Mouse (Mus musculus): ENCODE data around the gene Ptch1. TPM values are rescaled to one million over a fixed set of nuclear protein-coding genes. Genes with fewer than 3 reads are reported as not detected.

Ptch1 gene
- polyA plus RNA-seq, 1 experiment = 63.6 TPM

DNA sequence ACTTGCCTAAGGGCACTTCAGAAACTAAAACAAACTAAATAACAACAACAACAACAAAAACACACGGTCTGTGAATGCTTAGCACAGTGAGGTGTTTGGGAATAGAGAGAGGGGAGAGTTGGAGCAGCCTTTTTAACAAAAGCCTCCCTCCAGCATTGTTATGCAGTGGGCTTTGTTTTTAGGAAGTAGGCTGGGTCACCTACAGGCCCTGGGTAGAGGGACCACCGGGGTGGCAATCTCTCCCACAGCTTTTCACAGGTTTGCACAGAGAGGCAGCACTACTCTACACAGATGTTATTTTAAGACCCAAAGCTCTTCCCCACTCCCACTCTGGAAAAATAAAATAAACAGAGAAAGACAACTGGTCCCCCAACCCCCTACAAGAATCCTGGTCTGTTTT lies 44.5 kb downstream of the Ptch1 start:
- 16% methylated on average over 2 of the region's 2 CpGs for WGBS
- no peak overlapping the region for H3K27ac ChIP-seq (ENCODE audit: insufficient read depth, low read length)
- H3K4me1 ChIP-seq (ENCODE audit: control insufficient read depth, insufficient read depth, low read length) = peaks cover 25% of the 10 kb centered on the region
- no peaks in the 10 kb centered on the region for H3K27me3 ChIP-seq (ENCODE audit: control insufficient read depth, insufficient read depth, low read length)
- TF ChIP-seq CTCF (IDR thresholded peaks at IDR 0.05; ENCODE audit: borderline replicate concordance, insufficient read depth, low read depth, low read length) = no peak
- TF ChIP-seq POLR2A (IDR thresholded peaks at IDR 0.05; ENCODE audit: borderline replicate concordance, insufficient read depth, low read length) = no peak
- DNase-seq = no peak
- H3K4me3 ChIP-seq (replicated peaks; ENCODE audit: insufficient read depth, low read depth, low read length) = no peak overlapping the region

- 11% methylated on average over 5 of the region's 5 CpGs for WGBS
- TF ChIP-seq POLR2A (IDR thresholded peaks at IDR 0.05; ENCODE audit: borderline replicate concordance, insufficient read depth, low read length) (no peak), CTCF (IDR thresholded peaks at IDR 0.05; ENCODE audit: borderline replicate concordance, insufficient read depth, low read depth, low read length) (no peak)
Measured at GRCm38 (mm10) chr13:63528164-63528675, 45.2 kb downstream of the Ptch1 start.

GRCm38 (mm10) chr13:63525571-63526197 lies 47.7 kb downstream of the Ptch1 start:
- peak overlapping the region; percentile 55; the same call in 1 of the 2 replicates for H3K27ac ChIP-seq (ENCODE audit: insufficient read depth, low read length)
- H3K4me3 ChIP-seq (replicated peaks; ENCODE audit: insufficient read depth, low read depth, low read length) = no peak overlapping the region
- DNase-seq = no peak
- 54% methylated on average over 11 of the region's 11 CpGs for WGBS
- no peaks in the 10 kb centered on the region for H3K27me3 ChIP-seq (ENCODE audit: control insufficient read depth, insufficient read depth, low read length)
- no peak for TF ChIP-seq POLR2A (IDR thresholded peaks at IDR 0.05; ENCODE audit: borderline replicate concordance, insufficient read depth, low read length)
- no peak for TF ChIP-seq CTCF (IDR thresholded peaks at IDR 0.05; ENCODE audit: borderline replicate concordance, insufficient read depth, low read depth, low read length)
- peaks cover 25% of the 10 kb centered on the region for H3K4me1 ChIP-seq (ENCODE audit: control insufficient read depth, insufficient read depth, low read length)

More at GRCm38 (mm10) chr13:63528164-63528675, 45.2 kb downstream of the Ptch1 start:
- Histone ChIP-seq H3K27ac (ENCODE audit: insufficient read depth, low read length) (peak overlapping the region; percentile 9; the same call in 1 of the 2 replicates), H3K4me3 (replicated peaks; ENCODE audit: insufficient read depth, low read depth, low read length) (no peak overlapping the region), H3K4me1 (ENCODE audit: control insufficient read depth, insufficient read depth, low read length) (peaks cover 25% of the 10 kb centered on the region), H3K27me3 (ENCODE audit: control insufficient read depth, insufficient read depth, low read length) (no peaks in the 10 kb centered on the region)
- DNase-seq = peak; percentile 44 to 53

- Histone ChIP-seq H3K4me3 (replicated peaks; ENCODE audit: insufficient read depth, low read depth, low read length) (no peak overlapping the region), H3K4me1 (ENCODE audit: control insufficient read depth, insufficient read depth, low read length) (peaks cover 25% of the 10 kb centered on the region), H3K27me3 (ENCODE audit: control insufficient read depth, insufficient read depth, low read length) (no peaks in the 10 kb centered on the region), H3K27ac (ENCODE audit: insufficient read depth, low read length) (peak overlapping the region; percentile 55; the same call in 1 of the 2 replicates)
- peak; percentile 60 to 66 for DNase-seq
- TF ChIP-seq CTCF (IDR thresholded peaks at IDR 0.05; ENCODE audit: borderline replicate concordance, insufficient read depth, low read depth, low read length) = no peak
- no peak for TF ChIP-seq POLR2A (IDR thresholded peaks at IDR 0.05; ENCODE audit: borderline replicate concordance, insufficient read depth, low read length)
- 22% methylated on average over 25 of the region's 25 CpGs for WGBS
Measured at GRCm38 (mm10) chr13:63524608-63525570, 48.5 kb downstream of the Ptch1 start.

- peaks cover 25% of the 10 kb centered on the region for H3K4me1 ChIP-seq (ENCODE audit: control insufficient read depth, insufficient read depth, low read length)
- DNase-seq = no peak
- H3K27me3 ChIP-seq (ENCODE audit: control insufficient read depth, insufficient read depth, low read length) = no peaks in the 10 kb centered on the region
- no peak for TF ChIP-seq CTCF (IDR thresholded peaks at IDR 0.05; ENCODE audit: borderline replicate concordance, insufficient read depth, low read depth, low read length)
- no peak for TF ChIP-seq POLR2A (IDR thresholded peaks at IDR 0.05; ENCODE audit: borderline replicate concordance, insufficient read depth, low read length)
- H3K4me3 ChIP-seq (replicated peaks; ENCODE audit: insufficient read depth, low read depth, low read length) = no peak overlapping the region
- 56% methylated on average over 2 of the region's 2 CpGs for WGBS
- H3K27ac ChIP-seq (ENCODE audit: insufficient read depth, low read length) = no peak overlapping the region
Measured at GRCm38 (mm10) chr13:63524061-63524460, 49.3 kb downstream of the Ptch1 start.

GRCm38 (mm10) chr13:63522832-63523231 lies 50.6 kb downstream of the Ptch1 start:
- H3K4me3 ChIP-seq (replicated peaks; ENCODE audit: insufficient read depth, low read depth, low read length) = no peak overlapping the region
- TF ChIP-seq POLR2A (IDR thresholded peaks at IDR 0.05; ENCODE audit: borderline replicate concordance, insufficient read depth, low read length) (no peak), CTCF (IDR thresholded peaks at IDR 0.05; ENCODE audit: borderline replicate concordance, insufficient read depth, low read depth, low read length) (no peak)
- 86% methylated on average over 10 of the region's 10 CpGs for WGBS
- peaks cover 17% of the 10 kb centered on the region for H3K4me1 ChIP-seq (ENCODE audit: control insufficient read depth, insufficient read depth, low read length)
- H3K27me3 ChIP-seq (ENCODE audit: control insufficient read depth, insufficient read depth, low read length) = no peaks in the 10 kb centered on the region
- DNase-seq = no peak
- H3K27ac ChIP-seq (ENCODE audit: insufficient read depth, low read length) = no peak overlapping the region

- WGBS = 38% methylated on average over 6 of the region's 6 CpGs
- peaks cover 6% of the 10 kb centered on the region for H3K4me1 ChIP-seq (ENCODE audit: control insufficient read depth, insufficient read depth, low read length)
- DNase-seq = no peak
- no peaks in the 10 kb centered on the region for H3K27me3 ChIP-seq (ENCODE audit: control insufficient read depth, insufficient read depth, low read length)
- no peak overlapping the region for H3K4me3 ChIP-seq (replicated peaks; ENCODE audit: insufficient read depth, low read depth, low read length)
- H3K27ac ChIP-seq (ENCODE audit: insufficient read depth, low read length) = no peak overlapping the region
- TF ChIP-seq POLR2A (IDR thresholded peaks at IDR 0.05; ENCODE audit: borderline replicate concordance, insufficient read depth, low read length) (no peak), CTCF (IDR thresholded peaks at IDR 0.05; ENCODE audit: borderline replicate concordance, insufficient read depth, low read depth, low read length) (no peak)
Measured at GRCm38 (mm10) chr13:63520110-63520509, 53.3 kb downstream of the Ptch1 start.
